Mouse (Mus musculus) liver, adult 2 months (tissue): ENCODE measurements around the gene Ppfia3.

Experiments used
- CTCF ChIP-seq: fragments of 200-500 bp; IDR thresholded peaks from 2 replicates; pipeline ENCODE4 v1.5.1; 2011; ENCODE audit warnings: low read depth, low read length, control low read depth
- POLR2A ChIP-seq: fragments of 200-500 bp; IDR thresholded peaks from 2 replicates; pipeline ENCODE4 v1.6.1; 2011; ENCODE audit warnings: low read length, control low read depth; ENCODE audit not compliant: insufficient read depth; ENCODE audit errors: extremely low read depth

DNA sequence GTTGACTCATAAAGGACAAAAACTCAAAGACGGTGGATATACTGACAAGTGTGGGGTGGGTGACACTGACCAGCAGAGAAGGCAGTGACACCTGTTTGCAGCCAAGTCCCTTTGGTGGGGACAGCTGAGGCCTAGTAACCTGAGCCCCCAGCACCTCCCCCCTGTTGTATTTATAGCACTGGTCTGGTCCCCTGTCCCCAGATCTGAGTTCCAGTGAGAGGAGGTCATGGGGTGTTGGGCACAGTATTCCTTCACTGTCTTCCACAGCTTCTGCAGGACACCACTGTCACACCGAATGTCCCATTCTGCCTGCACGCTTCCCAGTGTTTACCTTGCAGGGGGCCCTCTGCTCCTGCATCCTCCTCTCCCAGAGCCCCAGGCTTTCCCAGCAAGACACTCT, 32.2 kb downstream of the Ppfia3 start:
- TF ChIP-seq POLR2A (no peak), CTCF (no peak)
